Mouse (Mus musculus) MEL (cell line): ENCODE measurements around the gene Slxl1. TPM values are rescaled to one million over a fixed set of nuclear protein-coding genes. Genes with fewer than 3 reads are reported as not detected.
"Not testable (repeated sequence)": the region's sequence is repeated elsewhere in the genome, so short reads cannot be mapped to it uniquely, and the experiment has no call there.

Experiments
- DNase-seq: peaks from one replicate; pipeline ENCODE4 v3.0.0; 2011; ENCODE audit warnings: low read depth, low spot score
- H3K27ac ChIP-seq: 2 replicates; pipeline ENCODE4 v1.5.1; 2012; ENCODE audit warnings: low read depth, mild to moderate bottlenecking, control low read depth, low read length, moderate library complexity; ENCODE audit not compliant: control insufficient read depth
- H3K27me3 ChIP-seq, 2 experiments: fragments of 150-350 bp in 1 of 2; sonication (generic) in 1 of 2; 2 replicates each; pipeline ENCODE4 v1.6.1; 2012; ENCODE audit warnings: low read length in 2 of 2, mild to moderate bottlenecking in 2 of 2, improper control_type of control experiment in 1 of 2, moderate library complexity in 1 of 2; ENCODE audit not compliant: insufficient read depth in 2 of 2, control insufficient read depth in 1 of 2
- H3K36me3 ChIP-seq, 2 experiments: 2 replicates each; pipeline ENCODE4 v1.6.1; 2012 to 2014; ENCODE audit warnings: low read length in 2 of 2, improper control_type of control experiment in 1 of 2, inconsistent platforms in 1 of 2, mild to moderate bottlenecking in 1 of 2; ENCODE audit not compliant: insufficient read depth in 2 of 2, control insufficient read depth in 1 of 2
- H3K4me1 ChIP-seq, 2 experiments: fragments of 150-350 bp in 1 of 2; sonication (generic) in 1 of 2; 2 replicates each; pipeline ENCODE4 v1.6.1; 2012; ENCODE audit warnings: low read length in 2 of 2, improper control_type of control experiment in 1 of 2, mild to moderate bottlenecking in 1 of 2; ENCODE audit not compliant: insufficient read depth in 2 of 2, control insufficient read depth in 1 of 2
- H3K4me3 ChIP-seq, 2 experiments: fragments of 150-350 bp in 1 of 2; sonication (generic) in 1 of 2; 2 replicates each; pipeline ENCODE4 v1.5.1; 2012; ENCODE audit warnings: low read depth in 2 of 2, low read length in 2 of 2, mild to moderate bottlenecking in 2 of 2, moderate library complexity in 2 of 2, control low read depth in 1 of 2, improper control_type of control experiment in 1 of 2; ENCODE audit not compliant: control insufficient read depth in 1 of 2, insufficient read depth in 1 of 2
- H3K79me2 ChIP-seq: 2 replicates; pipeline ENCODE4 v1.6.1; 2012; ENCODE audit warnings: mild to moderate bottlenecking, low read length, moderate library complexity; ENCODE audit not compliant: control insufficient read depth, poor library complexity, insufficient read depth
- H3K9ac ChIP-seq: 2 replicates; pipeline ENCODE4 v1.6.1; 2012; ENCODE audit warnings: low read depth, mild to moderate bottlenecking, control low read depth, low read length, moderate library complexity; ENCODE audit not compliant: control insufficient read depth, poor library complexity, severe bottlenecking
- H3K9me3 ChIP-seq: fragments of 150-350 bp; sonication (generic); replicated peaks from 2 replicates; pipeline ENCODE4 v1.6.1; 2012; ENCODE audit warnings: mild to moderate bottlenecking, low read length, improper control_type of control experiment, moderate library complexity; ENCODE audit not compliant: insufficient read depth
- polyA plus RNA-seq, 2 experiments: library from polyadenylated mRNA; stranded (reverse) in 1 of 2; unstranded in 1 of 2; fragments of >175 nt in 1 of 2; fragments of >200 nt in 1 of 2; gene quantifications; 2 replicates each; pipeline versions ENCODE4 v1.2.1 to v1.2.4; 2012; ENCODE audit warnings: low replicate concordance in 2 of 2, low read depth in 1 of 2; ENCODE audit not compliant: insufficient read length in 2 of 2, insufficient read depth in 1 of 2, missing spikeins in 1 of 2
- total RNA-seq: library from RNA; depleted of rRNA; stranded (reverse); fragments of 300-350 nt; gene quantifications from 2 replicates; pipeline ENCODE4 v1.2.3, GENCODE M21; 2012; rRNA removed

Gene Slxl1
- total RNA-seq (not detected in 2 replicates), polyA plus RNA-seq (not detected)

GRCm38 (mm10) chrX:55226576-55226975 is at the start of gene Slxl1:
Gene Slxl1, plus strand, starts transcription at chrX:55226876.
- not testable (repeated sequence) for H3K4me3 ChIP-seq, H3K27me3 ChIP-seq, H3K4me1 ChIP-seq, H3K9me3 ChIP-seq, H3K27ac ChIP-seq, H3K36me3 ChIP-seq, H3K79me2 ChIP-seq, DNase-seq, H3K9ac ChIP-seq
